Mouse (Mus musculus) liver, embryonic 14.5 days (tissue): ENCODE data around the gene Uqcc3.

Experiments used
- CTCF ChIP-seq: IDR thresholded peaks from 2 replicates; pipeline ENCODE4 v1.5.1; 2016; ENCODE audit warnings: antibody characterized with exemption, low read depth, control low read depth
- EP300 ChIP-seq: IDR thresholded peaks from 2 replicates; pipeline ENCODE4 v1.6.1; 2016; ENCODE audit warnings: antibody characterized with exemption, low read depth

GRCm38 (mm10) chr19:8930117-8930516, 49.4 kb upstream of the Uqcc3 start:
- no peak for TF ChIP-seq CTCF
- no peak for TF ChIP-seq EP300
